Mouse (Mus musculus): ENCODE results near the gene Ddc. TPM values are rescaled to one million over a fixed set of nuclear protein-coding genes. Genes with fewer than 3 reads are reported as not detected.

Gene Ddc
- total RNA-seq, 2 experiments from 2014 or later, result 1.3 to 1.9 TPM

- no peak for DNase-seq
Measured at GRCm38 (mm10) chr11:11781728-11782127, 116.2 kb downstream of the Ddc start.

GRCm38 (mm10) chr11:11778345-11778744 is 119.6 kb downstream of the Ddc start:
- DNase-seq, result no peak

GRCm38 (mm10) chr11:11777796-11778195 is 120.1 kb downstream of the Ddc start:
- no peak for DNase-seq

- DNase-seq, result no peak
Measured at GRCm38 (mm10) chr11:11777246-11777645, 120.7 kb downstream of the Ddc start.

GRCm38 (mm10) chr11:11776822-11777174 is 121.1 kb downstream of the Ddc start:
- no peak for DNase-seq

GRCm38 (mm10) chr11:11776071-11776821 is 121.7 kb downstream of the Ddc start:
- DNase-seq, result no peak

- no peak for DNase-seq
Measured at GRCm38 (mm10) chr11:11774893-11775292, 123.1 kb downstream of the Ddc start.

GRCm38 (mm10) chr11:11774384-11774783 is 123.6 kb downstream of the Ddc start:
- no peak for DNase-seq

- no peak for DNase-seq
Measured at GRCm38 (mm10) chr11:11772196-11772595, 125.7 kb downstream of the Ddc start.

- no peak for DNase-seq
Measured at GRCm38 (mm10) chr11:11770691-11771090, 127.3 kb downstream of the Ddc start.

- no peak for DNase-seq
Measured at GRCm38 (mm10) chr11:11769281-11769680, 128.7 kb downstream of the Ddc start.

GRCm38 (mm10) chr11:11768057-11768456 is 129.9 kb downstream of the Ddc start:
- no peak for DNase-seq

- DNase-seq, result no peak
Measured at GRCm38 (mm10) chr11:11766736-11767135, 131.2 kb downstream of the Ddc start.

GRCm38 (mm10) chr11:11766105-11766504 is 131.8 kb downstream of the Ddc start:
- peak in 1 of 2 experiments; percentile 43 for DNase-seq

GRCm38 (mm10) chr11:11765414-11765813 is 132.5 kb downstream of the Ddc start:
- DNase-seq, result no peak

Other genes starting within 250 kb of the Ddc start
- gene Ikzf1, start 213.1 kb downstream of the Ddc start, total RNA-seq (2021), result 1 to 10 TPM in 1 of 2 experiments, under 1 TPM in 1; 0.99 to 6.6 TPM
- under 1 TPM; 0.44 to 0.62 TPM for gene Fignl1, start 89.2 kb downstream of the Ddc start, total RNA-seq (2021)
- 10 to 100 TPM; 55.7 to 65.7 TPM for gene Grb10, start 140.5 kb upstream of the Ddc start, total RNA-seq (2021)